Mouse (Mus musculus) CD8-positive naive resting alpha-beta T cell, adult 2 months (primary cell): Measurements from ENCODE around the gene Alox12b.

Experiments
- DNase-seq, 2 experiments: peaks; one replicate each; pipeline ENCODE4 v3.0.0; 2022; ENCODE audit warnings: low read depth in 2 of 2, low spot score in 2 of 2

The Alox12b gene

DNA sequence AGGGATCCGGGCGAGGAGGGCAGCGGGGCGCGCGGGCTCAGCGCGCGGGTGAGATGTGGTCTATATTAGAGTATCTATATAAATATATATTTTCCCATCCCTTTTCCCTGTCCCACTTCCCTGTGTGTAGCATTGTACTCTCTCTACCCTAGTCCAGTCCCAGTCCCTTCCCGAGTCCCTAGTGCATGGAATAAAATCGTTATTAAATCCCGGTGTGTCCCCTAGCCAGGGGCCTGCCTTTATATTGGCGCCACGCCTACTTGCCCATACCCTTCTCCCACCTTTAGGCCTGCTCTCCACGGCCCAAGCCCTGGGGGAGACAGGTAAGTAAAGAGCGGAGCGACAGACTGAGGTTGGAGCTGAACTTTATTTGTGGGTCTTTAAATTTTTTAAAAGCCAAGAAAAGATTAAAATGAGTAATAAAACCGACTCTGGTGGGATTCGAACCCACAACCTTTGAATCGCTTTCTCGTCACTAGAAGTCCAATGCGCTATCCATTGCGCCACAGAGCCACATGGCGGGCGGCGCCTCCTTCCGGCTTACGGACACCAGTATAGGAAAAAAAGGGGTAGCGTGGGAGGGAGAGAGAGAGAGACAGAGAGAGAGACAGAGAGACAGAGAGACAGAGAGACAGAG lies 33.6 kb upstream of the Alox12b start:
- DNase-seq, result peak; percentile 83 to 89

DNA sequence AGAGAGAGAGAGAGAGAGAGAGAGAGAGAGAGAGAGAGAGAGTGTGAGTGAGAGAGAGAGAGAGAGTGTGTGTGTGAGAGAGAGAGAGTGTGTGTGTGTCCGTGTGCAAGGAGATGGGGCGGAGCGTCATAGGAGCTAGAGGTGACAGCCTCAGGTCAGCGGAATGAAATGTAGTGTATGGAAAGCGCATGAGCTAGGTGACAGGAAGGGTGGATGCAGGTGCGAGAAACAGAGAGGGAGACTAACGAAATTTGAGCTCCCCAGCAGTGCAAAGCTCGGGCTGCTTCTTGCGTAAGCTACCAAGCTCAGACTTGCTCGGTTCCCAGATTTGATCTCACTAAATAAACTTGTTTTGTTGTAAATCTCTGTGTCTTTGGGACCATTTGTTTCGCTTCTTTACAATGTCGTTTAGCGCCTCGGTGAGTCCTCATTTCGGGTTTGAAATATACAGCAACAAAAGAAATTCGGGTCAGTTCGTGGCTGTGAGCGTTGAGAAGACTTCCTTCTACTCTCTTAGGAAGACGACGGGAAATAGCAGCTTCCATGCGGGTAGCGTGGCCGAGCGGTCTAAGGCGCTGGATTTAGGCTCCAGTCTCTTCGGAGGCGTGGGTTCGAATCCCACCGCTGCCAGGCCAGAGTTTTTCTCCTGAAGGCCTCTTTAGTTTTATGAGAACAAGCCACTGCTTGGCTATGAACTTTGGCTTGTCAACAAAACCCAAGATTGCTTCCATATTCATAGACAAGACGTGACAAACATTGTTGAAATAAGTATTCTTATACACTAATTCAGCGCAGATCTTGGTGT lies 32.9 kb upstream of the Alox12b start:
- peak; percentile 64 to 66 for DNase-seq

- peak; percentile 73 to 83 for DNase-seq
Observed at GRCm38 (mm10) chr11:69124498-69124847, 32.3 kb upstream of the Alox12b start.

- DNase-seq, result peak; percentile 82 to 83
Observed at GRCm38 (mm10) chr11:69125041-69125851, 31.5 kb upstream of the Alox12b start.

DNA sequence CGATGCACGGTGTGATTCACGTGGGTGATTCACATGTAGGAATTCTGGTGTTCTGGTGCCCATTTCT lies 31.1 kb upstream of the Alox12b start, which contains the start of gene Aloxe3:
Aloxe3 (plus strand) TSS at position 45 of the 67 bp plus-strand sequence.
- DNase-seq, result no peak

GRCm38 (mm10) chr11:69125919-69126705 lies 30.7 kb upstream of the Alox12b start:
- DNase-seq, result peak in 1 of 2 experiments; percentile 24

GRCm38 (mm10) chr11:69126706-69127095 lies 30.1 kb upstream of the Alox12b start:
- DNase-seq, result no peak

GRCm38 (mm10) chr11:69128426-69129122 lies 28.2 kb upstream of the Alox12b start:
- no peak for DNase-seq

GRCm38 (mm10) chr11:69133566-69133922 lies 23.2 kb upstream of the Alox12b start:
- no peak for DNase-seq

- DNase-seq, result peak; percentile 45 to 48
Observed at GRCm38 (mm10) chr11:69133923-69134621, 22.7 kb upstream of the Alox12b start.

- no peak for DNase-seq
Observed at GRCm38 (mm10) chr11:69134622-69134968, 22.2 kb upstream of the Alox12b start.

DNA sequence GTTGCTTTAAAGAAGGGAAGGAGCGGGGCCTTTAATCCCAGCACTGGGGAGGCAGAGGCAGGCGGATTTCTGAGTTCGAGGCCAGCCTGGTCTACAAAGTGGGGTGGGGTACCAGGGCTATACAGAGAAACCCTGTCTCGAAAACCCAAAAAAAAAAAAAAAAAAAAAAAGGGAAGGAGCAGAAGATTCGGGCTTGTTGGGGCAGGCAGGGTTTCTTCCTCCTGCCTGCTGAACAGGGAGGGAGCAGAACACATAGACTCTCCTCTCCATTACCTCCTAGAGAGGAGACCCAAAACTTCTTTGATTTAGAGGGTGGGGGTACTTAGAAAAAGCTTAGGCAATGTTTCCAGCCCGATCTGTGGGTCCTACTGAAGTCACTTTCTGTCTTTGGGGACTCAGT lies 21.4 kb upstream of the Alox12b start:
- no peak for DNase-seq

DNA sequence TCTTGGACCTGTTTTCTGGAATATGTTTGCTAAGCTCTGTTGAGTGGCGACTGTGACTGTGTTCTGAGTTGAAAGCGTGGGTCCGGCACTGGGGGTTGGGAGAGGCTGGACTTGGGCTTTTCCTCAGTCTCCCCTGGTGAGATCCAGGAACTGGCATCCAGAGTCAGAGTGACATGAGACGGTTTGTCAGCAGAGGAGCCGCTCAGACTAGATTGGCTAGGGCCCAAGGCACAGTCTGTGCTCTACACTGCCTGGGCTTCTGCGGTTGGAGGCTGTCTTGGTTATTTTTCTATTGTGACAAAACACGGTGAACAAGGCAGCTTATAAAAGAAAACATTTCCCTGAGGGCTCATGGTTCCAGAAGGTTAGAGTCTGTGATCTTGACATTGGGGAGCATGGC lies 9.2 kb upstream of the Alox12b start:
- DNase-seq, result no peak

- DNase-seq, result no peak
Observed at GRCm38 (mm10) chr11:69148451-69148960, 8.3 kb upstream of the Alox12b start.

- no peak for DNase-seq
Observed at GRCm38 (mm10) chr11:69149728-69150127, 7.1 kb upstream of the Alox12b start.

- peak; percentile 56 to 79 for DNase-seq
Observed at GRCm38 (mm10) chr11:69150444-69150843, 6.3 kb upstream of the Alox12b start.

GRCm38 (mm10) chr11:69151004-69151403 lies 5.8 kb upstream of the Alox12b start:
- DNase-seq, result no peak

GRCm38 (mm10) chr11:69153831-69154230 lies 3.0 kb upstream of the Alox12b start:
- DNase-seq, result no peak

DNA sequence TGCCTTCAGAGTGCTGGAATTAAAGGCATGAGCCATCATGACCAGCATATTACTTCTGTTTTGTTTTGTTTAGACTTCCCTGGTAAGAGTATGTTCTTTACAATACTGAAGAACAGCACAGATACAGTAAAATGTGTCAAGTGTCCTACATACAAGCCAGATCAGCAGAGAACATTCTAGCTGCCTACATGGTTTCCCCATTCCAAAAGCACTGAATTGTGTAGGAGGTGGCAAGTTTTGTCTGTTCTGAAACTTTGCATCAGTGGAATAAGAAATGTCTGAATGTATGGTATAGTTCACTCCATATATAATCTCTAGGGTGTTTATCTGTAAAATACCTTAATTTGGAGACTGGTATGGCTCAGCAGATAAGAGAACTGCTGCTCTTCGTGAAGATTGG lies 1.4 kb upstream of the Alox12b start:
- no peak for DNase-seq

DNA sequence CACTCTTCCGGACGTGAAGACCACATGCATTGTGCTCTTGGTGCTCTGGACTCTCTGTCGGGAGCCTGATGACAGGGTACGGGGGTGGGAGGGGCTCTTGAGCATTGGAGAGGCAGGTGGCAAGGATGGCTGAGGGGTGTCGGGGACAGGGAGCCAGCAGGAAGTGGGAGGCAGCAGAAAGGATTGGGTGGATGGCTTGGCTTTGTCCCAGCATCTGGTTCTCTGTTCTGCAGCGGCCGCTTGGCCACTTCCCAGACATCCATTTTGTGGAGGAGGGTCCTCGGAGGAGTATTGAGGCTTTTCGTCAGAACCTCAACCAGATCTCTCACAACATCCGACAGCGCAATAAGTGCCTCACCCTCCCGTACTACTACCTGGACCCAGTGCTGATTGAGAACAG lies 12.5 kb downstream of the Alox12b start:
- DNase-seq, result no peak
